Mouse (Mus musculus) limb, embryonic 11.5 days (tissue): ENCODE data around the gene Olfr1061. TPM values are rescaled to one million over a fixed set of nuclear protein-coding genes. Genes with fewer than 3 reads are reported as not detected.
"Not testable (repeated sequence)": the region's sequence is repeated elsewhere in the genome, so short reads cannot be mapped to it uniquely, and the experiment has no call there.

Experiments
- ATAC-seq: fragments of 200-750 bp; cut with Nextera tagmentation; 2 replicates; pipeline ENCODE4 v1.8.0; 2017; ENCODE audit warnings: low read depth; ENCODE audit not compliant: insufficient number of reproducible peaks, low FRiP score, low TSS enrichment
- DNase-seq: peaks from one replicate; pipeline ENCODE4 v3.0.0-alpha.2; 2015; ENCODE audit warnings: low spot score
- H3K27ac ChIP-seq: fragments of 300-500 bp; sonication (generic); replicated peaks from 2 replicates; pipeline ENCODE4 v1.5.1; 2014; ENCODE audit warnings: low read depth, mild to moderate bottlenecking, low read length
- H3K27me3 ChIP-seq: fragments of 300-500 bp; sonication (generic); 2 replicates; pipeline ENCODE4 v1.6.1; 2014; ENCODE audit warnings: mild to moderate bottlenecking, low read length, mixed read lengths; ENCODE audit not compliant: control insufficient read depth, insufficient read depth
- H3K36me3 ChIP-seq: fragments of 300-500 bp; sonication (generic); 2 replicates; pipeline ENCODE4 v1.6.1; 2014; ENCODE audit warnings: mild to moderate bottlenecking, low read length, moderate library complexity, mixed read lengths; ENCODE audit not compliant: control insufficient read depth, insufficient read depth
- H3K4me1 ChIP-seq: fragments of 300-500 bp; sonication (generic); 2 replicates; pipeline ENCODE4 v1.6.1; 2014; ENCODE audit warnings: low read length, mixed read lengths; ENCODE audit not compliant: control insufficient read depth, insufficient read depth
- H3K4me2 ChIP-seq: fragments of 300-500 bp; sonication (generic); 2 replicates; pipeline ENCODE4 v1.6.1; 2014; ENCODE audit warnings: low read depth, mild to moderate bottlenecking, moderate library complexity; ENCODE audit not compliant: severe bottlenecking
- H3K4me3 ChIP-seq: fragments of 300-500 bp; sonication (generic); 2 replicates; pipeline ENCODE4 v1.5.1; 2014; ENCODE audit warnings: low read depth, low read length
- H3K9ac ChIP-seq: fragments of 300-500 bp; sonication (generic); 2 replicates; pipeline ENCODE4 v1.6.1; 2014; ENCODE audit warnings: mild to moderate bottlenecking, low read length
- H3K9me3 ChIP-seq: fragments of 300-500 bp; sonication (generic); 2 replicates; pipeline ENCODE4 v1.6.1; 2016; ENCODE audit warnings: low read length; ENCODE audit not compliant: control insufficient read depth
- WGBS: fragments of 180-500 bp; shearing (Covaris S2); extraction: QIAGEN DNeasy Blood & Tissue Kit; methylation state at CpG from one replicate; pipeline ENCODE4 v1.1.7; 2014; 5-methylcytosine and 5-hydroxymethylcytosine counted together
- polyA plus RNA-seq: library from polyadenylated mRNA; unstranded; fragments of >200 nt; fragmentation: Nextera tagmentation; extraction: Ambion mirVana; gene quantifications from 2 replicates; pipeline ENCODE4 v1.2.1, GENCODE M21; 2014

Gene Olfr1061
- polyA plus RNA-seq, 1 experiment from 2014 or later = not detected

GRCm38 (mm10) chr2:86378293-86378692, 35.6 kb downstream of the Olfr1061 start, which contains the start of gene Olfr1057:
TSS of gene Olfr1057 (minus strand) at chr2:86378393.
- DNase-seq = no peak
- no peaks in the 10 kb centered on the region for H3K9me3 ChIP-seq
- no peaks in the 10 kb centered on the region for H3K27me3 ChIP-seq
- no peak within 1 kb of the TSS for H3K9ac ChIP-seq
- H3K4me2 ChIP-seq = no peak within 1 kb of the TSS
- no peak for ATAC-seq
- no peak within 1 kb of the TSS for H3K27ac ChIP-seq
- no peaks in the 10 kb centered on the region for H3K4me1 ChIP-seq
- H3K36me3 ChIP-seq = no peaks in the 10 kb centered on the region
- H3K4me3 ChIP-seq = no peak within 1 kb of the TSS

- not testable (repeated sequence) for H3K4me3 ChIP-seq, H3K9me3 ChIP-seq, DNase-seq, H3K4me2 ChIP-seq, H3K9ac ChIP-seq, H3K4me1 ChIP-seq, ATAC-seq, H3K27me3 ChIP-seq, H3K36me3 ChIP-seq, H3K27ac ChIP-seq
- WGBS = 67% methylated on average over 1 of the region's 6 CpGs
Observed at GRCm38 (mm10) chr2:86366342-86366741, 47.5 kb downstream of the Olfr1061 start.

Other genes with a start within 250 kb of the Olfr1061 start
- gene Olfr1043, start 246.5 kb downstream of the Olfr1061 start, polyA plus RNA-seq = not detected in 2 replicates
- gene Olfr1044, start 236.2 kb downstream of the Olfr1061 start, polyA plus RNA-seq = not detected in 2 replicates
- not detected in 2 replicates for gene Olfr52, start 228.4 kb downstream of the Olfr1061 start, polyA plus RNA-seq
- gene Olfr1045, start 211.0 kb downstream of the Olfr1061 start, polyA plus RNA-seq = not detected in 2 replicates
- not detected in 2 replicates for gene Olfr1046, start 194.7 kb downstream of the Olfr1061 start, polyA plus RNA-seq
- gene Olfr1047, start 182.6 kb downstream of the Olfr1061 start, polyA plus RNA-seq = not detected in 2 replicates
- gene Olfr1048, start 173.8 kb downstream of the Olfr1061 start, polyA plus RNA-seq = not detected in 2 replicates
- not detected in 2 replicates for gene Olfr1049, start 155.7 kb downstream of the Olfr1061 start, polyA plus RNA-seq
- not detected in 2 replicates for gene Olfr1051, start 135.0 kb downstream of the Olfr1061 start, polyA plus RNA-seq
- gene Olfr1052, start 121.6 kb downstream of the Olfr1061 start, polyA plus RNA-seq = not detected in 2 replicates
- not detected in 2 replicates for gene Olfr1053, start 98.8 kb downstream of the Olfr1061 start, polyA plus RNA-seq
- gene Olfr1054, start 78.6 kb downstream of the Olfr1061 start, polyA plus RNA-seq = not detected in 2 replicates
- gene Olfr1055, start 63.8 kb downstream of the Olfr1061 start, polyA plus RNA-seq = not detected in 2 replicates
- gene Olfr1056, start 51.6 kb downstream of the Olfr1061 start, polyA plus RNA-seq = not detected in 2 replicates
- gene Olfr1057, start 35.7 kb downstream of the Olfr1061 start, polyA plus RNA-seq = not detected in 2 replicates
- gene Olfr1058, start 25.5 kb downstream of the Olfr1061 start, polyA plus RNA-seq = not detected in 2 replicates
- gene Olfr1062, start 12.7 kb upstream of the Olfr1061 start, polyA plus RNA-seq = not detected in 2 replicates
- gene Olfr1065, start 36.5 kb upstream of the Olfr1061 start, polyA plus RNA-seq = not detected in 2 replicates
- not detected in 2 replicates for gene Olfr1066, start 42.2 kb upstream of the Olfr1061 start, polyA plus RNA-seq
- gene Olfr228, start 73.3 kb upstream of the Olfr1061 start, polyA plus RNA-seq = not detected in 2 replicates
- not detected in 2 replicates for gene Olfr1076, start 94.4 kb upstream of the Olfr1061 start, polyA plus RNA-seq
- not detected in 2 replicates for gene Olfr1079, start 128.4 kb upstream of the Olfr1061 start, polyA plus RNA-seq
- gene Olfr1080, start 144.2 kb upstream of the Olfr1061 start, polyA plus RNA-seq = not detected in 2 replicates
- not detected in 2 replicates for gene Olfr1082, start 184.9 kb upstream of the Olfr1061 start, polyA plus RNA-seq
- not detected in 2 replicates for gene Olfr1084, start 225.7 kb upstream of the Olfr1061 start, polyA plus RNA-seq
- gene Olfr1085, start 248.0 kb upstream of the Olfr1061 start, polyA plus RNA-seq = not detected in 2 replicates